Mouse (Mus musculus) forebrain, embryonic 11.5 days (tissue): ENCODE data around the gene Shc1. TPM values are rescaled to one million over a fixed set of nuclear protein-coding genes. Genes with fewer than 3 reads are reported as not detected.

Experiments
- ATAC-seq: fragments of 200-750 bp; cut with Nextera tagmentation; replicated peaks from 2 replicates; pipeline ENCODE4 v1.8.0; 2017; ENCODE audit warnings: moderate TSS enrichment; ENCODE audit not compliant: low FRiP score
- DNase-seq: peaks from one replicate; pipeline ENCODE4 v3.0.0-alpha.2; 2017; ENCODE audit warnings: low spot score
- H3K27ac ChIP-seq: fragments of 300-500 bp; sonication (generic); 2 replicates; pipeline ENCODE4 v1.5.1; 2014; ENCODE audit warnings: low read depth, low read length
- H3K27me3 ChIP-seq: fragments of 300-500 bp; sonication (generic); 2 replicates; pipeline ENCODE4 v1.6.1; 2014; ENCODE audit warnings: mild to moderate bottlenecking, low read length, mixed read lengths; ENCODE audit not compliant: control insufficient read depth, insufficient read depth
- H3K36me3 ChIP-seq: fragments of 300-500 bp; sonication (generic); 2 replicates; pipeline ENCODE4 v1.6.1; 2014; ENCODE audit warnings: mild to moderate bottlenecking, low read length, moderate library complexity, mixed read lengths; ENCODE audit not compliant: control insufficient read depth, insufficient read depth
- H3K4me1 ChIP-seq: fragments of 300-500 bp; sonication (generic); replicated peaks from 2 replicates; pipeline ENCODE4 v1.6.1; 2014; ENCODE audit warnings: low read length, mixed read lengths; ENCODE audit not compliant: control insufficient read depth, insufficient read depth
- H3K4me2 ChIP-seq: fragments of 300-500 bp; sonication (generic); 2 replicates; pipeline ENCODE4 v1.6.1; 2014; ENCODE audit warnings: low read depth, mild to moderate bottlenecking, low read length, moderate library complexity, mixed read lengths; ENCODE audit not compliant: severe bottlenecking
- H3K4me3 ChIP-seq: fragments of 300-500 bp; sonication (generic); 2 replicates; pipeline ENCODE4 v1.5.1; 2014; ENCODE audit warnings: low read depth, low read length
- H3K9ac ChIP-seq: fragments of 300-500 bp; sonication (generic); 2 replicates; pipeline ENCODE4 v1.6.1; 2014; ENCODE audit warnings: low read length
- H3K9me3 ChIP-seq: fragments of 300-500 bp; sonication (generic); 2 replicates; pipeline ENCODE4 v1.6.1; 2016; ENCODE audit warnings: low read length, mixed read lengths; ENCODE audit not compliant: control insufficient read depth
- WGBS: fragments of 180-500 bp; shearing (Covaris S2); extraction: QIAGEN DNeasy Blood & Tissue Kit; methylation state at CpG from one replicate; pipeline ENCODE4 v1.1.7; 2014; 5-methylcytosine and 5-hydroxymethylcytosine counted together
- polyA plus RNA-seq: library from polyadenylated mRNA; unstranded; fragments of >200 nt; fragmentation: Nextera tagmentation; extraction: Ambion mirVana; gene quantifications from 2 replicates; pipeline ENCODE4 v1.2.1, GENCODE M21; 2014

Gene Shc1
- polyA plus RNA-seq, 1 experiment from 2014 or later, result 31.6 TPM

DNA sequence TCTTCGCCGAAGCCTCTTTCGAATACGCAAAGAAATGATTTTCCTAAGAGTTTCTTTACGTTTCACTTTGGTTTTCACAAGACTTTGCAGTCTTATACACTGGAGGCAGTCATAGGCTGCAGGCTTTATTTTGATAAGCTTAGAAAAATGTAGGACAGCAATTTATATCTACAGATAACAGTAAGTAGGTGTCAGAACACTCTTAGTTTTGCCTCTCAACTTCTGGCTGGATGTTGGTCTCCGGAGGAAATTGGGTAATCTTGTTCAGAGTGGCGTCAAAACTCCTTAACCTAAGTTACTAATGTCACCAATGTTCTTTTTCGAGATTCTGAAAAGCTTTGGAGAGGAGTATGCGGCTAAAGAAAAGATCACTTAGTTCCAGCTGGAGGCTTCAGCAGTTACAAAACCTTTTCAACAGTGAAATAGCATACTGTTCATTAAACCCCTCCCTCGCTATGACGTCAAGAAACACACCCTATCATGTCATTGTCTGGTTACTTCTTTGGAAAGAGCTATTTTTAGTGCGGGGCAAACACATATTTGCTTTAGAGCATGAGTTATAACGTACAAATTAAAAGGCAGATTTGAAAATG lies 40.2 kb downstream of the Shc1 start:
- DNase-seq (no peak), ATAC-seq (peak; percentile 59; the same call in 1 of the 2 replicates)
- no peak overlapping the region for H3K9ac ChIP-seq
- H3K27me3 ChIP-seq, result no peaks in the 10 kb centered on the region; the same call in 1 of the 2 replicates
- H3K4me2 ChIP-seq, result peak overlapping the region; percentile 55
- 48% methylated on average over 13 of the region's 13 CpGs for WGBS
- peak overlapping the region; percentile 37; the same call in 1 of the 2 replicates for H3K27ac ChIP-seq
- H3K4me3 ChIP-seq, result peak overlapping the region; percentile 53
- H3K4me1 ChIP-seq, result no peaks in the 10 kb centered on the region
- H3K9me3 ChIP-seq, result no peaks in the 10 kb centered on the region
- no peaks in the 10 kb centered on the region for H3K36me3 ChIP-seq

- ATAC-seq, result peak; percentile 88
- 2% methylated on average over 35 of the region's 36 CpGs for WGBS
- DNase-seq, result peak; percentile 95
- Histone ChIP-seq H3K36me3 (no peaks in the 10 kb centered on the region), H3K27ac (peak overlapping the region; percentile 60; the same call in 1 of the 2 replicates), H3K4me1 (no peaks in the 10 kb centered on the region), H3K9ac (peak overlapping the region; percentile 70), H3K4me3 (peak overlapping the region; percentile 53), H3K4me2 (peak overlapping the region; percentile 55), H3K9me3 (no peaks in the 10 kb centered on the region), H3K27me3 (no peaks in the 10 kb centered on the region; the same call in 1 of the 2 replicates)
Measured at GRCm38 (mm10) chr3:89458965-89459807, 40.9 kb downstream of the Shc1 start.

DNA sequence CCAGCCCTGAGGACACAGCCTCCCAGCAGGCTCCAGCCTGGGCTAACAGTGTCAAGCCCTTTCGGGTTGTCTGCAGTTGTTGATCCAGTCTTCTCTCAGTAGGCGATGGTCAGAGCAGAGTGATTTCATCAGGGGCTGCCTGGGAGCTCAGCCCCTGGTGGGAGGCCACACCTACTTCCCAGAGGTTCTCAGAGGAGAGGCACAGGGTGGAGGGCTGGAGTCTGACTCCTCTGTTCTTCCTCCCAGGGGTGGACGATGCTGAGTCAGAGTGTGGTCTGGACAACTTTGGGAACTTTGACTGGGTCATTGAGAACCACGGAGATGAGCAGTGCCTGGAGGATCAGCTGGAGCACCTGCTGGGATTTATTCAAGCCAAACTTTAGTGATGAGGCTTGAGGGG lies 50.0 kb downstream of the Shc1 start:
- Histone ChIP-seq H3K36me3 (no peaks in the 10 kb centered on the region), H3K27ac (no peak overlapping the region), H3K9me3 (no peaks in the 10 kb centered on the region), H3K9ac (no peak overlapping the region), H3K4me3 (no peak overlapping the region), H3K27me3 (no peaks in the 10 kb centered on the region), H3K4me1 (no peaks in the 10 kb centered on the region), H3K4me2 (no peak overlapping the region)
- no peak for ATAC-seq
- no peak for DNase-seq
- WGBS, result 51% methylated on average over 4 of the region's 4 CpGs

DNA sequence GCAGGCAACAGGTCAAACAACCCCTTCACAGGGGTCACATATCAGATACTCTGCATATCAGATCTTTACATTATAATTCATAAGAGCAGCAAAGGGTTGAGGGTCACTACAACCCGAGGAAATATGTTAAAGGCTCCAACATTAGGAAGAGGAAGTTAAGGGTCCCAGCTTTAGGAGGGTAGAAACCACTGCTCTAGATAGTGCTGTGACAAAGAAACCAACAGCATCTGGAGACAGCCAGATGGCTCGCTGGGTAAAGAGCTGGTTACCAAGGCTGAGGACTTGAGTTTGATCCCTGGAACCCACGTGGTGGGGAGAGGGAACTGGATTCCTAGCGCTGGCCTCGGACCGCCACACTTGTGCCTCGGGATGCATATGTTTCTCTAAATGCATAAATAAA lies 54.0 kb downstream of the Shc1 start:
- DNase-seq, result no peak
- ATAC-seq, result no peak
- Histone ChIP-seq H3K27ac (no peak overlapping the region), H3K9me3 (no peaks in the 10 kb centered on the region), H3K9ac (no peak overlapping the region), H3K4me3 (no peak overlapping the region), H3K4me2 (no peak overlapping the region), H3K27me3 (no peaks in the 10 kb centered on the region), H3K4me1 (no peaks in the 10 kb centered on the region), H3K36me3 (no peaks in the 10 kb centered on the region)
- WGBS, result 83% methylated on average over 7 of the region's 7 CpGs

- DNase-seq (no peak), ATAC-seq (no peak)
- WGBS, result 79% methylated on average over 6 of the region's 6 CpGs
- Histone ChIP-seq H3K27me3 (no peaks in the 10 kb centered on the region), H3K9ac (no peak overlapping the region), H3K4me3 (no peak overlapping the region), H3K9me3 (no peaks in the 10 kb centered on the region), H3K36me3 (no peaks in the 10 kb centered on the region), H3K27ac (no peak overlapping the region), H3K4me2 (no peak overlapping the region), H3K4me1 (no peaks in the 10 kb centered on the region)
Measured at GRCm38 (mm10) chr3:89473838-89474237, 55.6 kb downstream of the Shc1 start.

DNA sequence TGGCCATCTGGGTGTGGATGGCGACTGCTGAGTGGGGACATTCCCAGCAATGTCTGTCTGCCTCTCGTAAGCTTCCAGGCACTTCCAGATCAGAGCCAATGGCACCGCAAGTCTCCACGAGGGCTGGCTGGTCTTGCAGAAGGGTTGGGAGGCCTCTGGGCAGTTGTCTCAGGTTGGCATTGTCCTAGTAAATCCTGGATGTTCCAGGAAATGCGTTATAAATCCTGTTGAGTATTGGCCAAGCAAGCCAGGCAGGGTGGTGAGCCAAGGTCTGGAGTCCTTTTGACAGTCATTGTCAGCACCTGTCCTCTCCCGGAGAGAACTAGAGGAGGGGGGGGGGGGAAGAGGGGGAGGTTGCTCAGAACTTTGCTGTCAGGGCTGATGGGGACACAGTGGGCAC lies 60.8 kb downstream of the Shc1 start:
- no peaks in the 10 kb centered on the region for H3K36me3 ChIP-seq
- no peaks in the 10 kb centered on the region for H3K9me3 ChIP-seq
- H3K27ac ChIP-seq, result no peak overlapping the region
- no peak overlapping the region for H3K4me3 ChIP-seq
- H3K9ac ChIP-seq, result no peak overlapping the region
- no peaks in the 10 kb centered on the region for H3K27me3 ChIP-seq
- H3K4me2 ChIP-seq, result no peak overlapping the region
- WGBS, result 84% methylated on average over 6 of the region's 6 CpGs
- no peak for DNase-seq
- no peaks in the 10 kb centered on the region for H3K4me1 ChIP-seq
- no peak for ATAC-seq

Other genes with a start within 250 kb of the Shc1 start
- 92.5 and 107 TPM in 2 replicates for gene Scamp3, start 241.0 kb upstream of the Shc1 start, polyA plus RNA-seq
- 26.3 and 27.8 TPM in 2 replicates for gene Fam189b, start 235.3 kb upstream of the Shc1 start, polyA plus RNA-seq
- gene Gba, start 215.5 kb upstream of the Shc1 start, polyA plus RNA-seq, result 32.4 and 37.7 TPM in 2 replicates
- gene Thbs3, start 203.3 kb upstream of the Shc1 start, polyA plus RNA-seq, result 63.3 and 69.9 TPM in 2 replicates
- gene Mtx1, start 191.4 kb upstream of the Shc1 start, polyA plus RNA-seq, result 194 and 213 TPM in 2 replicates
- gene Muc1, start 189.4 kb upstream of the Shc1 start, polyA plus RNA-seq, result 2.0 and 3.4 TPM in 2 replicates
- gene Krtcap2, start 172.5 kb upstream of the Shc1 start, polyA plus RNA-seq, result 237 and 252 TPM in 2 replicates
- 11.9 and 13.5 TPM in 2 replicates for gene Trim46, start 172.1 kb upstream of the Shc1 start, polyA plus RNA-seq
- gene Dpm3, start 159.1 kb upstream of the Shc1 start, polyA plus RNA-seq, result 79.0 and 83.9 TPM in 2 replicates
- gene Slc50a1, start 147.9 kb upstream of the Shc1 start, polyA plus RNA-seq, result 28.4 and 31.8 TPM in 2 replicates
- 10.8 and 11.4 TPM in 2 replicates for gene Efna1, start 137.3 kb upstream of the Shc1 start, polyA plus RNA-seq
- gene Efna3, start 95.5 kb upstream of the Shc1 start, polyA plus RNA-seq, result 6.6 and 7.7 TPM in 2 replicates
- gene Efna4, start 80.4 kb upstream of the Shc1 start, polyA plus RNA-seq, result 17.1 and 20.7 TPM in 2 replicates
- 27.9 and 28.4 TPM in 2 replicates for gene Adam15, start 68.4 kb upstream of the Shc1 start, polyA plus RNA-seq
- 0.13 TPM in 1 of 2 replicates, not detected in the other for gene Dcst2, start 56.5 kb upstream of the Shc1 start, polyA plus RNA-seq
- gene Dcst1, start 53.2 kb upstream of the Shc1 start, polyA plus RNA-seq, result 0.08 and 0.15 TPM in 2 replicates
- gene Zbtb7b, start 23.7 kb upstream of the Shc1 start, polyA plus RNA-seq, result 1.3 and 1.4 TPM in 2 replicates
- gene Lenep, start 15.7 kb upstream of the Shc1 start, polyA plus RNA-seq, result 0.91 and 1.9 TPM in 2 replicates
- 28.5 and 31.9 TPM in 2 replicates for gene Flad1, start 6.6 kb upstream of the Shc1 start, polyA plus RNA-seq
- gene Cks1b, start 60 bp upstream of the Shc1 start, polyA plus RNA-seq, result 491 and 495 TPM in 2 replicates
- 53.9 and 60.6 TPM in 2 replicates for gene Pygo2, start 11.8 kb downstream of the Shc1 start, polyA plus RNA-seq
- 9.1 and 10.0 TPM in 2 replicates for gene Pbxip1, start 18.3 kb downstream of the Shc1 start, polyA plus RNA-seq
- 62.5 and 71.1 TPM in 2 replicates for gene Pmvk, start 36.1 kb downstream of the Shc1 start, polyA plus RNA-seq
- 1.3 and 1.8 TPM in 2 replicates for gene Kcnn3, start 101.7 kb downstream of the Shc1 start, polyA plus RNA-seq